Mouse (Mus musculus): Measurements from ENCODE around the gene Lonp1. TPM values are rescaled to one million over a fixed set of nuclear protein-coding genes. Genes with fewer than 3 reads are reported as not detected.

Lonp1 gene
- polyA plus RNA-seq, 1 experiment from 2014 or later = 60.7 TPM

DNA sequence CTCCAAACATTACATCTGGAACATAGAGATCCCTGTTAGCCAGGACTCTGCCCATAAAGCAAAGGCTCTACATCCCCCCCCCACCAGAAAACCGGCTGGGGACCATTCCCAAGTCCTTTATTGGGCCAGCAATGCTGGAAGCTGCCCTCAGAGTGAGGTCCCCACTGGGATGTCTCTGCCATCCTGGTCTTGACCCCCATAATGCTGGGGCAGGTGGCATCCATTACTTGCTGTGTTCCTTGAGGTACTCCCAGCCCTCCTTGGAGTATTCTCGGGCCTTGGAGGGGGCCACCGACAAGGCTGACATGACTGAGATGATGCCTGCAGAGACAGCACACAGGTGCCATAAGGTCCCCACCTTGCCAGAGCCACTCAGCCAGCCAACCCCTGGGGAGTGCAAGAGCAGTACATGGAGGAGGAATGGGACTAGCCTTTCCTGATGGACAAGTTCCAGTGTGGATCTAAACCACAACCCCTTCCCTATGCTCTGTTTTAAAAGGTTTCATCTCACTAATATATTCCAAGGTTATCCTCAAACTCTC is 19.1 kb downstream of the Lonp1 start:
- WGBS = 80% methylated on average over 3 of the region's 3 CpGs
- H3K4me1 ChIP-seq (ENCODE audit: control insufficient read depth, insufficient read depth, low read length) = peaks cover 17% of the 10 kb centered on the region
- H3K9me3 ChIP-seq (replicated peaks; ENCODE audit: control insufficient read depth, low read length) = no peaks in the 10 kb centered on the region
- no peak overlapping the region for H3K9ac ChIP-seq (ENCODE audit: low read length)
- 0 out of 2 replicates have a peak overlapping the region, but pooled peaks have one; percentile 8 for H3K27ac ChIP-seq (ENCODE audit: low read length)
- H3K27me3 ChIP-seq (ENCODE audit: control insufficient read depth, insufficient read depth, low read length) = no peaks in the 10 kb centered on the region
- no peak overlapping the region for H3K4me2 ChIP-seq (ENCODE audit: low read depth, low read length)
- H3K4me3 ChIP-seq (ENCODE audit: low read length) = no peak overlapping the region
- ATAC-seq (replicated peaks; ENCODE audit: extremely low read depth, insufficient read depth, low FRiP score) = no peak
- H3K36me3 ChIP-seq (ENCODE audit: control insufficient read depth, insufficient read depth) = peaks cover 46% of the 10 kb centered on the region

DNA sequence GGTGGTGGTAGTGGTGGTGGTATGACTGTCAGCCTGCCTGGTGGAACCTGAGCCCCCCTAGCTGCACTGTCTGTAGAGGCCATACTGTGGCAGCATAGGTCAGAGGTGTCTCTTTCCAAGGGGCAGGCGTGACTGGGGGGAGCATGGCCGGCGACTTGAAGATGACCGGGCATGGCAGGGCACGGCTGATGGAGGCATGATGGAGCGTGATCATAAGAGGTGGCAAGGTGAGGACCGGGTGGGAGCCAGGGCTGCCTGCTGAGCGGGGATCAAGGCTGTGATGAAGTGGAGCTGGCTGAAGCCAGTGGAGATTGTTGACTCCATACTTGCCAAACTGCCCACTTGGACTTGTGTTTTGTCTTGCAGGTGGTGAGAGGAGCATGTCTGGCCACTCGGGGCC is 21.3 kb downstream of the Lonp1 start:
- WGBS = 90% methylated on average over 9 of the region's 9 CpGs
- Histone ChIP-seq H3K27ac (ENCODE audit: low read length) (no peak overlapping the region), H3K9me3 (replicated peaks; ENCODE audit: control insufficient read depth, low read length) (no peaks in the 10 kb centered on the region), H3K36me3 (ENCODE audit: control insufficient read depth, insufficient read depth) (peaks cover 67% of the 10 kb centered on the region), H3K4me3 (ENCODE audit: low read length) (no peak overlapping the region), H3K4me1 (ENCODE audit: control insufficient read depth, insufficient read depth, low read length) (peaks cover 14% of the 10 kb centered on the region), H3K4me2 (ENCODE audit: low read depth, low read length) (no peak overlapping the region), H3K27me3 (ENCODE audit: control insufficient read depth, insufficient read depth, low read length) (no peaks in the 10 kb centered on the region), H3K9ac (ENCODE audit: low read length) (no peak overlapping the region)
- ATAC-seq (replicated peaks; ENCODE audit: extremely low read depth, insufficient read depth, low FRiP score) = no peak

GRCm38 (mm10) chr17:56604422-56604821 is 22.3 kb downstream of the Lonp1 start:
- 86% methylated on average over 3 of the region's 3 CpGs for WGBS
- no peaks in the 10 kb centered on the region for H3K9me3 ChIP-seq (replicated peaks; ENCODE audit: control insufficient read depth, low read length)
- peaks cover 10% of the 10 kb centered on the region for H3K4me1 ChIP-seq (ENCODE audit: control insufficient read depth, insufficient read depth, low read length)
- no peak overlapping the region for H3K9ac ChIP-seq (ENCODE audit: low read length)
- H3K27ac ChIP-seq (ENCODE audit: low read length) = no peak overlapping the region
- H3K4me3 ChIP-seq (ENCODE audit: low read length) = no peak overlapping the region
- no peak overlapping the region for H3K4me2 ChIP-seq (ENCODE audit: low read depth, low read length)
- peaks cover 77% of the 10 kb centered on the region for H3K36me3 ChIP-seq (ENCODE audit: control insufficient read depth, insufficient read depth)
- no peak for ATAC-seq (replicated peaks; ENCODE audit: extremely low read depth, insufficient read depth, low FRiP score)
- no peaks in the 10 kb centered on the region for H3K27me3 ChIP-seq (ENCODE audit: control insufficient read depth, insufficient read depth, low read length)

DNA sequence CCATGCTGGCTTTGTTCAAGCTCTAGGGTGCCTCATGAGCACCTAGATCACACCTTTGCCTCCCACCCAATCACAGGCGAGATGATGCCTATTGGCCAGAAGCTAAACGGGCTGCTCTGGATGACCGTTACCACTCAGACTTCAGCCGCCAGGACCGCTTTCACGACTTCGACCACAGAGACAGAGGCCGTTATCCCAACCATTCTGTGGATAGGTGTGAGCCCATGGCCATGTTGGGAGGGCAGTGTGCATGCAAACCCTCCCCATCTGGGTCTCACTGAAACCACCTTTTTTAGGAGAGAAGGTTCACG is 22.7 kb downstream of the Lonp1 start:
- Histone ChIP-seq H3K27me3 (ENCODE audit: control insufficient read depth, insufficient read depth, low read length) (no peaks in the 10 kb centered on the region), H3K9me3 (replicated peaks; ENCODE audit: control insufficient read depth, low read length) (no peaks in the 10 kb centered on the region), H3K4me1 (ENCODE audit: control insufficient read depth, insufficient read depth, low read length) (peaks cover 10% of the 10 kb centered on the region), H3K4me2 (ENCODE audit: low read depth, low read length) (no peak overlapping the region), H3K4me3 (ENCODE audit: low read length) (no peak overlapping the region), H3K9ac (ENCODE audit: low read length) (no peak overlapping the region), H3K36me3 (ENCODE audit: control insufficient read depth, insufficient read depth) (peaks cover 80% of the 10 kb centered on the region), H3K27ac (ENCODE audit: low read length) (no peak overlapping the region)
- no peak for ATAC-seq (replicated peaks; ENCODE audit: extremely low read depth, insufficient read depth, low FRiP score)
- WGBS = 87% methylated on average over 9 of the region's 9 CpGs

GRCm38 (mm10) chr17:56603186-56604069 is 23.3 kb downstream of the Lonp1 start:
- WGBS = 93% methylated on average over 28 of the region's 28 CpGs
- peaks cover 80% of the 10 kb centered on the region for H3K36me3 ChIP-seq (ENCODE audit: control insufficient read depth, insufficient read depth)
- H3K4me1 ChIP-seq (ENCODE audit: control insufficient read depth, insufficient read depth, low read length) = peaks cover 5% of the 10 kb centered on the region
- no peak overlapping the region for H3K4me3 ChIP-seq (ENCODE audit: low read length)
- no peaks in the 10 kb centered on the region for H3K9me3 ChIP-seq (replicated peaks; ENCODE audit: control insufficient read depth, low read length)
- no peak for ATAC-seq (replicated peaks; ENCODE audit: extremely low read depth, insufficient read depth, low FRiP score)
- no peak overlapping the region for H3K4me2 ChIP-seq (ENCODE audit: low read depth, low read length)
- no peak overlapping the region for H3K9ac ChIP-seq (ENCODE audit: low read length)
- H3K27me3 ChIP-seq (ENCODE audit: control insufficient read depth, insufficient read depth, low read length) = no peaks in the 10 kb centered on the region
- no peak overlapping the region for H3K27ac ChIP-seq (ENCODE audit: low read length)

- ATAC-seq (replicated peaks; ENCODE audit: extremely low read depth, insufficient read depth, low FRiP score) = no peak
- Histone ChIP-seq H3K36me3 (ENCODE audit: control insufficient read depth, insufficient read depth) (peaks cover 72% of the 10 kb centered on the region), H3K9me3 (replicated peaks; ENCODE audit: control insufficient read depth, low read length) (no peaks in the 10 kb centered on the region), H3K27me3 (ENCODE audit: control insufficient read depth, insufficient read depth, low read length) (no peaks in the 10 kb centered on the region), H3K4me3 (ENCODE audit: low read length) (no peak overlapping the region), H3K27ac (ENCODE audit: low read length) (no peak overlapping the region), H3K4me1 (ENCODE audit: control insufficient read depth, insufficient read depth, low read length) (no peaks in the 10 kb centered on the region), H3K4me2 (ENCODE audit: low read depth, low read length) (no peak overlapping the region), H3K9ac (ENCODE audit: low read length) (no peak overlapping the region)
- WGBS = 74% methylated on average over 8 of the region's 8 CpGs
These were observed 33.0 kb downstream of the Lonp1 start for GRCm38 (mm10) chr17:56593527-56594271.

DNA sequence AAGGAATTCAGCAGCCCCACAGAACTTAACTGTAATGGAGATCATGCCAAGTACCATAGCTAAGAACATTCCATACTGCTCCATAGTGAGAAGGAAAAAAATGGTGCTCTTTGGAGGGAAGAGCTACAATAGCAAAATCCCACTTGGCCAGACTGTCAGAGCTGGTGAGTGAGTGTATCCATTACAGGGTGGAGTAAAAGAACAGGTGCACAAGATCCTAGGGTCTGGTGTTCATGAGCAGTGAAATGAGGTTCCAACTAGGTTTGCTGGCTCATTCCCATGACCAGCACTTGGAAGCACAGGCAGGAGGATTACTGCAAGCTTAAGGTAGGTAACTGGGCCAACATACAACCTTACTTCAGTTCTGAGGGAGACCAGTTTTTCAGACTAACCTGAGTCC is 34.1 kb downstream of the Lonp1 start:
- Histone ChIP-seq H3K36me3 (ENCODE audit: control insufficient read depth, insufficient read depth) (peaks cover 70% of the 10 kb centered on the region), H3K27ac (ENCODE audit: low read length) (no peak overlapping the region), H3K4me1 (ENCODE audit: control insufficient read depth, insufficient read depth, low read length) (peaks cover 3% of the 10 kb centered on the region; the same call in 1 of the 2 replicates), H3K4me3 (ENCODE audit: low read length) (no peak overlapping the region), H3K9me3 (replicated peaks; ENCODE audit: control insufficient read depth, low read length) (no peaks in the 10 kb centered on the region), H3K9ac (ENCODE audit: low read length) (no peak overlapping the region), H3K4me2 (ENCODE audit: low read depth, low read length) (no peak overlapping the region), H3K27me3 (ENCODE audit: control insufficient read depth, insufficient read depth, low read length) (no peaks in the 10 kb centered on the region)
- no peak for ATAC-seq (replicated peaks; ENCODE audit: extremely low read depth, insufficient read depth, low FRiP score)

GRCm38 (mm10) chr17:56588921-56589320 is 37.8 kb downstream of the Lonp1 start:
- 93% methylated on average over 4 of the region's 4 CpGs for WGBS

DNA sequence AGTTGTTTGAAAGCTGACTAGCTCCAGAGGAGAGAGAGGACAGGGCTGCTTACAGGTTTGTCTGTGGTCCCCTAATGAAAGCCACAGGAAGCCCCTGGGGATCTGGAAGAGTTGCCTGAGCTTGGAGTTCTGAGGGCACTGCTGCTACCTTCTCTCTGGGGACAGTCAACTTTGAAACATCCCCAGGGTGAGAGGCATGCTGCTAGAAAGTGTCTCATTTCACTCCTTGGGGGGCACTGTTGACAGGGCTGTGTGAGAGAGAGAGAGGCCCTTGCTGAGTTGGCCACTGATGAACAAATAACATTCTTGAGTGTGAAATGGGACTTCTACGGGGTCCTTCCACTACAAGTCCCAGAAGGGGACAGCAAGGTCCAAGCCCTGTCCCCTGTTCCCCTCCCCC is 38.9 kb downstream of the Lonp1 start:
- ATAC-seq (replicated peaks; ENCODE audit: extremely low read depth, insufficient read depth, low FRiP score) = no peak
- Histone ChIP-seq H3K36me3 (ENCODE audit: control insufficient read depth, insufficient read depth) (peaks cover 41% of the 10 kb centered on the region), H3K9ac (ENCODE audit: low read length) (no peak overlapping the region)

More at GRCm38 (mm10) chr17:56588921-56589320, 37.8 kb downstream of the Lonp1 start:
- no peak for ATAC-seq (replicated peaks; ENCODE audit: extremely low read depth, insufficient read depth, low FRiP score)
- H3K9ac ChIP-seq (ENCODE audit: low read length) = no peak overlapping the region
- no peaks in the 10 kb centered on the region for H3K9me3 ChIP-seq (replicated peaks; ENCODE audit: control insufficient read depth, low read length)
- H3K36me3 ChIP-seq (ENCODE audit: control insufficient read depth, insufficient read depth) = peaks cover 50% of the 10 kb centered on the region
- peaks cover 20% of the 10 kb centered on the region for H3K4me1 ChIP-seq (ENCODE audit: control insufficient read depth, insufficient read depth, low read length)
- no peaks in the 10 kb centered on the region for H3K27me3 ChIP-seq (ENCODE audit: control insufficient read depth, insufficient read depth, low read length)
- no peak overlapping the region for H3K4me2 ChIP-seq (ENCODE audit: low read depth, low read length)
- H3K27ac ChIP-seq (ENCODE audit: low read length) = no peak overlapping the region
- H3K4me3 ChIP-seq (ENCODE audit: low read length) = no peak overlapping the region

More for the DNA sequence above, 38.9 kb downstream of the Lonp1 start:
- H3K9me3 ChIP-seq (replicated peaks; ENCODE audit: control insufficient read depth, low read length) = no peaks in the 10 kb centered on the region
- no peak overlapping the region for H3K27ac ChIP-seq (ENCODE audit: low read length)
- WGBS = 65% methylated on average over 1 of the region's 1 CpGs
- H3K4me2 ChIP-seq (ENCODE audit: low read depth, low read length) = no peak overlapping the region
- no peaks in the 10 kb centered on the region for H3K27me3 ChIP-seq (ENCODE audit: control insufficient read depth, insufficient read depth, low read length)
- peaks cover 28% of the 10 kb centered on the region for H3K4me1 ChIP-seq (ENCODE audit: control insufficient read depth, insufficient read depth, low read length)
- no peak overlapping the region for H3K4me3 ChIP-seq (ENCODE audit: low read length)
